Mouse (Mus musculus) forebrain, embryonic 11.5 days (tissue): ENCODE results near the gene Pde11a. TPM values are rescaled to one million over a fixed set of nuclear protein-coding genes. Genes with fewer than 3 reads are reported as not detected.

Source experiments
- microRNA-seq: library from miRNA; unstranded; fragments of <30 nt; microRNA quantifications from one replicate; pipeline ENCODE4, GENCODE M21; 2016; ENCODE audit not compliant: insufficient number of aligned reads
- polyA plus RNA-seq: library from polyadenylated mRNA; unstranded; fragments of >200 nt; fragmentation: Nextera tagmentation; extraction: Ambion mirVana; gene quantifications from 2 replicates; pipeline ENCODE4 v1.2.1, GENCODE M21; 2014

Gene Pde11a
- polyA plus RNA-seq, 1 experiment from 2014 or later: 0.12 TPM

Small RNA genes within 50 kb of the gene (microRNA-seq; reads per million reads assigned to microRNA genes)
- not detected for gene Gm44337

Other genes starting within 250 kb of the Pde11a start
- not detected in 2 replicates for gene Cyct, start 21.7 kb upstream of the Pde11a start, polyA plus RNA-seq
- 17.2 and 19.0 TPM in 2 replicates for gene Rbm45, start 31.2 kb upstream of the Pde11a start, polyA plus RNA-seq
- gene Osbpl6, start 67.7 kb upstream of the Pde11a start, polyA plus RNA-seq: 10.5 and 13.8 TPM in 2 replicates